In genomic region chr9:100041776-100042175, GRCm38 (mm10) we compare ENCODE assay signal across 18 mouse cellular contexts.
A peak's percentile ranks its signal among the peaks of the same experiment; 100 is the strongest.
DNase-seq lines count a peak whose midpoint lies in the region; ATAC-seq lines count a peak whose summit lies in the region.
"Had no signal": no experiment of that assay in that cellular context is flagged by ENCODE, and none has a peak within 500 bp of the region (broad histone marks: within the 10 kb centered on the region; RNA-seq: fewer than 3 reads in every experiment).

No protein-coding gene starts in this region.

- H3K27ac ChIP-seq in forebrain, embryonic 14.5 days (ENCODE audit: low read depth, low read length), result no peak overlapping the region
- H3K27ac ChIP-seq in forebrain, embryonic 10.5 days, result no peak overlapping the region
- H3K27ac ChIP-seq in midbrain, embryonic 13.5 days, result no peak overlapping the region
- H3K27ac ChIP-seq in midbrain, embryonic 16.5 days (ENCODE audit: low read length), result no peak overlapping the region
- no peak overlapping the region for H3K27ac ChIP-seq in forebrain, embryonic 16.5 days (ENCODE audit: low read length)
- H3K27ac ChIP-seq in limb, embryonic 10.5 days, result no peak overlapping the region
- H3K27ac ChIP-seq: liver, embryonic 15.5 days had no signal

- H3K4me3 ChIP-seq in forebrain, embryonic 14.5 days (ENCODE audit: low read depth, low read length), result no peak overlapping the region
- no peak overlapping the region for H3K4me3 ChIP-seq in forebrain, embryonic 10.5 days
- no peak overlapping the region for H3K4me3 ChIP-seq in midbrain, embryonic 13.5 days (replicated peaks)
- no peak overlapping the region for H3K4me3 ChIP-seq in midbrain, embryonic 16.5 days (ENCODE audit: low read depth, low read length)
- no peak overlapping the region for H3K4me3 ChIP-seq in forebrain, embryonic 16.5 days (replicated peaks; ENCODE audit: low read length)
- H3K4me3 ChIP-seq in limb, embryonic 10.5 days, result no peak overlapping the region
- H3K4me3 ChIP-seq: liver, embryonic 15.5 days; megakaryocyte, embryonic 14.5 days; myocyte had no signal

- H3K4me2 ChIP-seq in forebrain, embryonic 14.5 days (ENCODE audit: low read length), result no peak overlapping the region
- H3K4me2 ChIP-seq in midbrain, embryonic 13.5 days (replicated peaks), result no peak overlapping the region
- no peak overlapping the region for H3K4me2 ChIP-seq in midbrain, embryonic 16.5 days (ENCODE audit: low read length)
- H3K4me2 ChIP-seq in forebrain, embryonic 16.5 days (ENCODE audit: low read length), result peak overlapping the region; percentile 25; the same call in 1 of the 2 replicates
- H3K4me2 ChIP-seq: liver, embryonic 15.5 days had no signal

- no peaks in the 10 kb centered on the region for H3K27me3 ChIP-seq in forebrain, embryonic 14.5 days (replicated peaks; ENCODE audit: control insufficient read depth, insufficient read depth, low read length)
- peaks cover 39% of the 10 kb centered on the region for H3K27me3 ChIP-seq in forebrain, embryonic 10.5 days (ENCODE audit: poor library complexity, severe bottlenecking)
- H3K27me3 ChIP-seq in midbrain, embryonic 13.5 days, result peaks cover 43% of the 10 kb centered on the region
- no peaks in the 10 kb centered on the region; the same call in 1 of the 2 replicates for H3K27me3 ChIP-seq in midbrain, embryonic 16.5 days (ENCODE audit: control insufficient read depth, insufficient read depth, low read depth, low read length)
- H3K27me3 ChIP-seq in forebrain, embryonic 16.5 days (replicated peaks; ENCODE audit: control insufficient read depth, insufficient read depth, low read length), result no peaks in the 10 kb centered on the region
- no peaks in the 10 kb centered on the region for H3K27me3 ChIP-seq in limb, embryonic 10.5 days (ENCODE audit: low read depth, poor library complexity, severe bottlenecking)
- H3K27me3 ChIP-seq: liver, embryonic 15.5 days; megakaryocyte, embryonic 14.5 days had no signal

- H3K9me3 ChIP-seq in forebrain, embryonic 14.5 days (replicated peaks; ENCODE audit: control insufficient read depth, low read length), result no peaks in the 10 kb centered on the region
- no peaks in the 10 kb centered on the region for H3K9me3 ChIP-seq in forebrain, embryonic 10.5 days
- H3K9me3 ChIP-seq in midbrain, embryonic 13.5 days, result no peaks in the 10 kb centered on the region
- H3K9me3 ChIP-seq in midbrain, embryonic 16.5 days (replicated peaks; ENCODE audit: control insufficient read depth, low read length, poor library complexity, severe bottlenecking), result no peaks in the 10 kb centered on the region
- H3K9me3 ChIP-seq in forebrain, embryonic 16.5 days (ENCODE audit: control insufficient read depth, low read length), result no peaks in the 10 kb centered on the region
- no peaks in the 10 kb centered on the region for H3K9me3 ChIP-seq in limb, embryonic 10.5 days (replicated peaks)
- H3K9me3 ChIP-seq: liver, embryonic 15.5 days had no signal

- no peaks in the 10 kb centered on the region for H3K36me3 ChIP-seq in forebrain, embryonic 14.5 days (ENCODE audit: control insufficient read depth, insufficient read depth, low read length)
- H3K36me3 ChIP-seq in forebrain, embryonic 10.5 days (replicated peaks), result no peaks in the 10 kb centered on the region
- H3K36me3 ChIP-seq in midbrain, embryonic 13.5 days, result no peaks in the 10 kb centered on the region
- H3K36me3 ChIP-seq in midbrain, embryonic 16.5 days (ENCODE audit: control insufficient read depth, insufficient read depth, low read length), result no peaks in the 10 kb centered on the region
- H3K36me3 ChIP-seq in forebrain, embryonic 16.5 days (ENCODE audit: control insufficient read depth, insufficient read depth), result no peaks in the 10 kb centered on the region
- no peaks in the 10 kb centered on the region for H3K36me3 ChIP-seq in limb, embryonic 10.5 days
- H3K36me3 ChIP-seq: liver, embryonic 15.5 days had no signal

- no peak overlapping the region for H3K9ac ChIP-seq in forebrain, embryonic 14.5 days (ENCODE audit: low read length)
- no peak overlapping the region for H3K9ac ChIP-seq in midbrain, embryonic 13.5 days (replicated peaks)
- no peak overlapping the region for H3K9ac ChIP-seq in midbrain, embryonic 16.5 days (ENCODE audit: low read depth, low read length)
- no peak overlapping the region for H3K9ac ChIP-seq in forebrain, embryonic 16.5 days (replicated peaks; ENCODE audit: low read depth, low read length)
- H3K9ac ChIP-seq: liver, embryonic 15.5 days had no signal

- peak; percentile 55 for DNase-seq in forebrain, embryonic 14.5 days (ENCODE audit: low spot score)
- no peak for DNase-seq in forebrain, embryonic 10.5 days (ENCODE audit: extremely low spot score, low spot score)
- no peak for DNase-seq in limb, embryonic 10.5 days (ENCODE audit: low spot score)
- no peak for DNase-seq in right cerebral cortex, postnatal 10 days (ENCODE audit: low spot score in 2 of 2)
- DNase-seq: cerebellum, adult 11-12 months; gastrocnemius, postnatal 10 days; kidney, adult 18-20 months; kidney, postnatal 25 days; layer of hippocampus, adult 9-11 months; lung, postnatal 10 days; spleen, adult 18-20 months; thymus, adult 18-20 months had no signal

- WGBS in forebrain, embryonic 14.5 days, result 36% methylated on average over 6 of the region's 6 CpGs
- 67% methylated on average over 6 of the region's 6 CpGs for WGBS in forebrain, embryonic 10.5 days
- WGBS in midbrain, embryonic 13.5 days, result 45% methylated on average over 6 of the region's 6 CpGs
- 46% methylated on average over 6 of the region's 6 CpGs for WGBS in midbrain, embryonic 16.5 days
- 37% methylated on average over 6 of the region's 6 CpGs for WGBS in forebrain, embryonic 16.5 days
- WGBS in limb, embryonic 10.5 days, result 66% methylated on average over 6 of the region's 6 CpGs

- peak; percentile 40; the same call in 1 of the 2 replicates for ATAC-seq in forebrain, embryonic 14.5 days
- ATAC-seq in midbrain, embryonic 13.5 days, result peak; percentile 48; the same call in 1 of the 2 replicates
- no peak for ATAC-seq in midbrain, embryonic 16.5 days
- ATAC-seq in forebrain, embryonic 16.5 days, result peak; percentile 47; the same call in 1 of the 2 replicates

- no peaks in the 10 kb centered on the region; the same call in 1 of the 2 replicates for H3K4me1 ChIP-seq in forebrain, embryonic 14.5 days (ENCODE audit: control insufficient read depth, insufficient read depth, low read length)
- peaks cover 24% of the 10 kb centered on the region for H3K4me1 ChIP-seq in forebrain, embryonic 10.5 days
- peaks cover 18% of the 10 kb centered on the region for H3K4me1 ChIP-seq in midbrain, embryonic 13.5 days (replicated peaks)
- no peaks in the 10 kb centered on the region for H3K4me1 ChIP-seq in midbrain, embryonic 16.5 days (ENCODE audit: control insufficient read depth, insufficient read depth, low read length)
- H3K4me1 ChIP-seq in forebrain, embryonic 16.5 days (replicated peaks; ENCODE audit: control insufficient read depth, insufficient read depth, low read length), result peaks cover 3% of the 10 kb centered on the region; the same call in 1 of the 2 replicates
- no peaks in the 10 kb centered on the region for H3K4me1 ChIP-seq in limb, embryonic 10.5 days
- H3K4me1 ChIP-seq: liver, embryonic 15.5 days; megakaryocyte, embryonic 14.5 days had no signal
